Mouse (Mus musculus) naive thymus-derived CD4-positive, alpha-beta T cell, adult 2 months (primary cell): ENCODE results near the gene Serpina10.
"Not testable (repeated sequence)": the region's sequence is repeated elsewhere in the genome, so short reads cannot be mapped to it uniquely, and the experiment has no call there.

Experiments used
- DNase-seq: peaks from one replicate; pipeline ENCODE4 v3.0.0-alpha.2; 2011; ENCODE audit warnings: low read depth

Gene Serpina10

GRCm38 (mm10) chr12:103615141-103615540 lies 16.1 kb downstream of the Serpina10 start:
- no peak for DNase-seq

GRCm38 (mm10) chr12:103601839-103602238 lies 29.4 kb downstream of the Serpina10 start:
- no peak for DNase-seq

- no peak for DNase-seq
Observed at GRCm38 (mm10) chr12:103600364-103600763, 30.9 kb downstream of the Serpina10 start.

- no peak for DNase-seq
Observed at GRCm38 (mm10) chr12:103598411-103598810, 32.8 kb downstream of the Serpina10 start.

- DNase-seq = no peak
Observed at GRCm38 (mm10) chr12:103583771-103584170, 47.5 kb downstream of the Serpina10 start.

- not testable (repeated sequence) for DNase-seq
Observed at GRCm38 (mm10) chr12:103578148-103578547, 53.1 kb downstream of the Serpina10 start.

GRCm38 (mm10) chr12:103569690-103570089 lies 61.6 kb downstream of the Serpina10 start:
- DNase-seq = no peak

GRCm38 (mm10) chr12:103567129-103567528 lies 64.1 kb downstream of the Serpina10 start:
- no peak for DNase-seq

GRCm38 (mm10) chr12:103565151-103565550 lies 66.1 kb downstream of the Serpina10 start:
- DNase-seq = no peak
